Mouse (Mus musculus): ENCODE measurements at regions not wholly inside any gene's neighbourhood (a gene's known extent, or its start where the extent isn't known, plus 50 kb on each side); places are given as distances from the start of the nearest gene placed in this dataset.
"Not testable (repeated sequence)": the region's sequence is repeated elsewhere in the genome, so short reads cannot be mapped to it uniquely, and the experiment has no call there.

- Histone ChIP-seq H3K79me2 (ENCODE audit: control insufficient read depth, insufficient read depth, low read length) (no peaks in the 10 kb centered on the region), H3K36me3 (ENCODE audit: control insufficient read depth, insufficient read depth, low read length) (no peaks in the 10 kb centered on the region), H3K4me1 (ENCODE audit: control insufficient read depth, insufficient read depth, low read length) (no peaks in the 10 kb centered on the region), H3K27me3 (ENCODE audit: control insufficient read depth, insufficient read depth, low read length) (no peaks in the 10 kb centered on the region), H3K9ac (ENCODE audit: low read depth, low read length) (no peak overlapping the region), H3K4me3 (ENCODE audit: insufficient read depth, low read depth, low read length) (no peak overlapping the region), H3K27ac (replicated peaks; ENCODE audit: insufficient read depth, low read depth, low read length) (no peak overlapping the region)
- DNase-seq (ENCODE audit: extremely low read depth, low read depth, low spot score) = no peak
- WGBS = 71% methylated on average over 6 of the region's 6 CpGs
- TF ChIP-seq POLR2A (IDR thresholded peaks at IDR 0.05; ENCODE audit: extremely low read depth, insufficient read depth, low read length) (no peak), CTCF (IDR thresholded peaks at IDR 0.05; ENCODE audit: low read depth, low read length) (no peak)
Measured at GRCm38 (mm10) chr14:37571971-37572370, 436.9 kb upstream of the Ghitm start.

DNA sequence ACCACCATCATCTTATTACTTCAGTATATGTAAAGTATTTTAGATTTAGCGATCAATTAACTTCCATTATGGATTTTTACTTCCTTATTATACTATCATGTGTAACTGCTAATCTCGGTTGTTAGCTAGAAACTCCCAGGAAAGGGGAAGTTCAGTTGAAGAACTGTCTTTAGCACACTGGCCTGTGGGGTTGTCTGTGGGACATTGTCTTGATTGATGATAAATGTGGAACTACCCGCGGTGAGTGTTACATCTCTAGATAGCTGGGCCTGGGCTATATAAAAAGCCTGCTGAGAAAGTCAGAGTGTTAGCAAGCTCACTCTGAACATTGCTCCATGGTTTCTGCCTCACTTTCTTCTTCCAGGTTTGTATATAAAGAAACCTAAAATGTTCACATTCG is 423.2 kb upstream of the Ghitm start:
- DNase-seq (ENCODE audit: extremely low read depth, low read depth, low spot score) = no peak
- H3K27ac ChIP-seq (replicated peaks; ENCODE audit: insufficient read depth, low read depth, low read length) = no peak overlapping the region
- no peaks in the 10 kb centered on the region for H3K4me1 ChIP-seq (ENCODE audit: control insufficient read depth, insufficient read depth, low read length)
- TF ChIP-seq CTCF (IDR thresholded peaks at IDR 0.05; ENCODE audit: low read depth, low read length) (no peak), POLR2A (IDR thresholded peaks at IDR 0.05; ENCODE audit: extremely low read depth, insufficient read depth, low read length) (no peak)
- no peak overlapping the region for H3K9ac ChIP-seq (ENCODE audit: low read depth, low read length)
- H3K4me3 ChIP-seq (ENCODE audit: insufficient read depth, low read depth, low read length) = no peak overlapping the region
- H3K36me3 ChIP-seq (ENCODE audit: control insufficient read depth, insufficient read depth, low read length) = no peaks in the 10 kb centered on the region
- H3K27me3 ChIP-seq (ENCODE audit: control insufficient read depth, insufficient read depth, low read length) = no peaks in the 10 kb centered on the region
- H3K79me2 ChIP-seq (ENCODE audit: control insufficient read depth, insufficient read depth, low read length) = no peaks in the 10 kb centered on the region
- 74% methylated on average over 5 of the region's 5 CpGs for WGBS

DNA sequence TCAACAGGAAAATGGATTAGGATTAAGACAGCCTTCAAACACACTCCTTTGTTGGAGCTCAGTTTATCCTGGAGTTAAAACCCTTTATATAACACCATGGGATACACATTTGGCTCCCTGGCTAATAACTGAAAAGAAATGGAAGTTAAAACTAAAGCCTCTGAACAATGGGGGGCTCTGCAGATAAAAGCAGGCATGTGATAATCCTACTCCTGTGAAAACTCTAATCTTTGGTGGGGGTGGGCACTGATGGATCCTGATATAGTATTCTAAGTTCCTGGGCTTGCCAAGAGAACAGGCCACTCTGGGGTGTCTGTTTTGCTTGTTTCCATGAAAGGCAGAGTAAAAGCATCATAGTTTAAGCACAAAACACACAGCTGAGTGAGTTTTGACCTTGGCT is 388.5 kb upstream of the Ghitm start:
- H3K36me3 ChIP-seq (ENCODE audit: control insufficient read depth, insufficient read depth, low read length) = no peaks in the 10 kb centered on the region
- H3K4me3 ChIP-seq (ENCODE audit: insufficient read depth, low read depth, low read length) = no peak overlapping the region
- H3K79me2 ChIP-seq (ENCODE audit: control insufficient read depth, insufficient read depth, low read length) = no peaks in the 10 kb centered on the region
- H3K4me1 ChIP-seq (ENCODE audit: control insufficient read depth, insufficient read depth, low read length) = no peaks in the 10 kb centered on the region
- no peaks in the 10 kb centered on the region for H3K27me3 ChIP-seq (ENCODE audit: control insufficient read depth, insufficient read depth, low read length)
- DNase-seq (ENCODE audit: extremely low read depth, low read depth, low spot score) = no peak
- no peak overlapping the region for H3K9ac ChIP-seq (ENCODE audit: low read depth, low read length)
- H3K27ac ChIP-seq (replicated peaks; ENCODE audit: insufficient read depth, low read depth, low read length) = no peak overlapping the region
- TF ChIP-seq CTCF (IDR thresholded peaks at IDR 0.05; ENCODE audit: low read depth, low read length) (no peak), POLR2A (IDR thresholded peaks at IDR 0.05; ENCODE audit: extremely low read depth, insufficient read depth, low read length) (no peak)

GRCm38 (mm10) chr14:37520631-37521030 is 385.6 kb upstream of the Ghitm start:
- H3K27me3 ChIP-seq (ENCODE audit: control insufficient read depth, insufficient read depth, low read length); H3K9ac ChIP-seq (ENCODE audit: low read depth, low read length); H3K4me3 ChIP-seq (ENCODE audit: insufficient read depth, low read depth, low read length); H3K79me2 ChIP-seq (ENCODE audit: control insufficient read depth, insufficient read depth, low read length); DNase-seq (ENCODE audit: extremely low read depth, low read depth, low spot score); H3K27ac ChIP-seq (replicated peaks; ENCODE audit: insufficient read depth, low read depth, low read length); H3K4me1 ChIP-seq (ENCODE audit: control insufficient read depth, insufficient read depth, low read length); H3K36me3 ChIP-seq (ENCODE audit: control insufficient read depth, insufficient read depth, low read length): not testable (repeated sequence)
- WGBS = 78% methylated on average over 3 of the region's 3 CpGs

- DNase-seq (ENCODE audit: extremely low read depth, low read depth, low spot score) = no peak
- Histone ChIP-seq H3K27ac (replicated peaks; ENCODE audit: insufficient read depth, low read depth, low read length) (no peak overlapping the region), H3K4me3 (ENCODE audit: insufficient read depth, low read depth, low read length) (no peak overlapping the region), H3K36me3 (ENCODE audit: control insufficient read depth, insufficient read depth, low read length) (no peaks in the 10 kb centered on the region), H3K4me1 (ENCODE audit: control insufficient read depth, insufficient read depth, low read length) (no peaks in the 10 kb centered on the region), H3K79me2 (ENCODE audit: control insufficient read depth, insufficient read depth, low read length) (no peaks in the 10 kb centered on the region), H3K9ac (ENCODE audit: low read depth, low read length) (no peak overlapping the region), H3K27me3 (ENCODE audit: control insufficient read depth, insufficient read depth, low read length) (no peaks in the 10 kb centered on the region)
- TF ChIP-seq POLR2A (IDR thresholded peaks at IDR 0.05; ENCODE audit: extremely low read depth, insufficient read depth, low read length) = no peak
- TF ChIP-seq CTCF (IDR thresholded peaks at IDR 0.05; ENCODE audit: low read depth, low read length) = no peak
- WGBS = 79% methylated on average over 5 of the region's 5 CpGs
Measured at GRCm38 (mm10) chr14:37505314-37505713, 370.2 kb upstream of the Ghitm start.

DNA sequence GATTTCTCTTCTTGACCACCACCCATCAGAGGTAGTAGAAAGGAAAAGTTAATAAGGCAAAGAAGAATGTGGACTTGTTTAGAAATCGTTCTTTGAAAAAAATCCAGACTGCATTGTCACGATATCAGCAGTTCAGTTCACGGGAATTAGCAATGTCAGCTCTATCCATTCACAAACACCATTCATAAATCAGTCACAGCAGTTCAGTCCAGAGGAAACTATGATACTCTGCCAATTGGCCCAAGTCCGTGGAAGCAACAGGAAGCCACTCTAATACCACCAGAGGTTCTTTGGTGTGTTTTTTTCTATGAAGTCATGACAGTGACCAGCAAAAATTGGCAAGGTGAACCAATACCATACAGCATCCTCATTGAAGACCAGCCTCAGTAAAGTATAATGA is 355.6 kb upstream of the Ghitm start:
- H3K36me3 ChIP-seq (ENCODE audit: control insufficient read depth, insufficient read depth, low read length) = no peaks in the 10 kb centered on the region
- WGBS = 65% methylated on average over 4 of the region's 4 CpGs
- H3K4me1 ChIP-seq (ENCODE audit: control insufficient read depth, insufficient read depth, low read length) = no peaks in the 10 kb centered on the region
- H3K27me3 ChIP-seq (ENCODE audit: control insufficient read depth, insufficient read depth, low read length) = no peaks in the 10 kb centered on the region
- no peak overlapping the region for H3K9ac ChIP-seq (ENCODE audit: low read depth, low read length)
- TF ChIP-seq CTCF (IDR thresholded peaks at IDR 0.05; ENCODE audit: low read depth, low read length) (no peak), POLR2A (IDR thresholded peaks at IDR 0.05; ENCODE audit: extremely low read depth, insufficient read depth, low read length) (no peak)
- H3K4me3 ChIP-seq (ENCODE audit: insufficient read depth, low read depth, low read length) = no peak overlapping the region
- no peak for DNase-seq (ENCODE audit: extremely low read depth, low read depth, low spot score)
- no peaks in the 10 kb centered on the region for H3K79me2 ChIP-seq (ENCODE audit: control insufficient read depth, insufficient read depth, low read length)
- H3K27ac ChIP-seq (replicated peaks; ENCODE audit: insufficient read depth, low read depth, low read length) = no peak overlapping the region
